Mouse (Mus musculus) kidney, adult 18-20 months (tissue): Measurements from ENCODE around the gene Hmgcll1.
"Not testable (repeated sequence)": the region's sequence is repeated elsewhere in the genome, so short reads cannot be mapped to it uniquely, and the experiment has no call there.

Source experiments
- DNase-seq: peaks from one replicate; pipeline ENCODE4 v3.0.0; 2021

Gene Hmgcll1

DNA sequence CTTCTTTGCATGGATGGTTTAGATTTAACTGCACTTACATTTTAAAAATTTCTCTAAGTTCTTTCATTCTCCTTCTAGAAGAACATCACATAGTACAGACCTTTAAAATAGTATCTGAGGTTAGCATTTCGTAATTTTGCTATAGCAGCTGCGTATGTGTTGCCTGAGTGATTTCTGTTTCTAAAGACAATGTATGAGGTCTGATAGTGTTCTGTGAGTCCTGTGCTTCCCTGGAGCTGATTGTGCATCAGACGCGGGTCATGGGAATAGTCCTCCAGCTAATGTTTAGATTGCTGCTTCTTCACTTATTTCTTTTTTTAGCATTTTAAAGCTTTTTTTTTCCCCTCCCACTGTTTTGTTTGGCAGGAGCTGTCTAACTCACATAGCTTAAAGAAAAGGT lies 46.8 kb downstream of the Hmgcll1 start:
- no peak for DNase-seq

DNA sequence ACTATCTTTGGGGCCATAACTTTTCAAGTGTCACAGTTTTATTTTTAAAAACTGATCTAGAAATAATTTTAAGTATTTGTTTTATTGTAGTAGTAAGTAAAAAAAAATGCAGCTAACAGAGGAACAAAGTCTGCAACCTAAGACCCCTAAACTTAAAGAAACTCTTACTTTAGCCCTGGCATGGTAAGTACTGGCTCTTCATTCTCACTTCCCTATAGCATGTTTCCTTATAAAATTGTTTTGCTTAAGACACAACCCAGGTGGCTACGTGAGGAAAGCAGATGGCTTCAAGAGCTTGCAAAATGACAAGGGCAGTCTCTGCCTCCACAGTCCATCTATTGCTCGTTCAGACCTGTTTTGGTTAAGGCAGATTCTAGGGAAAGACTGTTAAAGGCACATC lies 49.5 kb downstream of the Hmgcll1 start:
- DNase-seq, result no peak

DNA sequence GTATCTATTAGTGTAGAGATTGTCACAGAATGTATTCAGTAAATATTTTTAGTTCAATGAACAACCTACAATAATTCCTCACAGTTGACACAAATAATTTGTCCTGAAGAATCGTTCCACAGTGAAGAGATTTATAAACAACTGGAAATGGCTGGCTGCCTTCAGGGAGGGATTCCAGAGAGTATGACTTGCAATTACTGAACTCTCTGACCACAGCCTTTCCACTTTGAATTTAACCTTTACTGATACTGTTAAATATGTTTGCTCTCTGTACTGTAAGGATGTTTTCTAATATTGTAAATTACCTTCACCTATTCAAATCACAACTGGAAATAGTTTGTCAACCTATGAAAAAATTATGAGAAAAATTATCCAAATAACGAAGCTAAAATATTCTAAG lies 76.9 kb downstream of the Hmgcll1 start:
- DNase-seq, result no peak

GRCm38 (mm10) chr9:76097221-76097620 lies 82.6 kb downstream of the Hmgcll1 start:
- DNase-seq, result no peak

DNA sequence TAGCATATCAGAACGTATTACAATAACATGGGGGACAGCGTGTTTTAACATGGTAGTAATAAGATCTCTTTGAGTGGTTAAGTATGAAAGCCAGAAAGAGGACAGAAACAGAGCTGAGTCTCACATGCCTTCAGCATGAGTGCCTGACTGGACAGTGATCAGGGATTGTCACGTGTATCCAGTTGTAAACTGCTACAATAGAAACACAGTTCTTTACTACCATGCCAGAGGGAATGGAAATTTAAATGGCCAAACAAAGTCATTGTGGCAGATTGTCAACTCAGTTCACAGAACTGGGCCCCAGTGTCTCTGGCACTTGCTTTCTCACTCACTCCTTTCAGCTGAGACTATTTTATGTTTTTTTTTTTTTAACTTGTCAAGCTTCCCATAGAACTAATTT lies 85.3 kb downstream of the Hmgcll1 start:
- DNase-seq, result no peak

- not testable (repeated sequence) for DNase-seq
Observed at GRCm38 (mm10) chr9:76104416-76104815, 89.8 kb downstream of the Hmgcll1 start.

GRCm38 (mm10) chr9:76104846-76105245 lies 90.2 kb downstream of the Hmgcll1 start:
- no peak for DNase-seq

GRCm38 (mm10) chr9:76122888-76123287 lies 108.2 kb downstream of the Hmgcll1 start:
- peak; percentile 72 for DNase-seq

DNA sequence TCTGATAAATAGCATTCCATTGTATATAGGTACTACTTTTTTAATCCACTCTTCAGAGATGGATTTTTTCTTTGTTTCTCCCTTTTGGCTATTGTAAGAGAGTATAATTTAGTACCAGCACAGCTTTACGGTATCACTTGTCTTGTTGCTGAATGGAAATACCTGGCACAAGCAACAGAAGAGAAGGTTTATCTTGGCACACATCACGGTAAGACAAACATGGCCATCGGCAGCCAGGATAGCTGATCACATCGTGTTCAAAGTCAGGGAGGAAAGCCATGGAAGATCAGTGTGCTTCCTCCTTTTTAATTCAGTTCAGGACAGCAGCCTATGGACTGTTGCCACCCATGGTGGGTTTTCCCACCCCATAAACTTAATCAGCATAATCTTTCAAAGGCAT lies 109.6 kb downstream of the Hmgcll1 start:
- DNase-seq, result no peak

DNA sequence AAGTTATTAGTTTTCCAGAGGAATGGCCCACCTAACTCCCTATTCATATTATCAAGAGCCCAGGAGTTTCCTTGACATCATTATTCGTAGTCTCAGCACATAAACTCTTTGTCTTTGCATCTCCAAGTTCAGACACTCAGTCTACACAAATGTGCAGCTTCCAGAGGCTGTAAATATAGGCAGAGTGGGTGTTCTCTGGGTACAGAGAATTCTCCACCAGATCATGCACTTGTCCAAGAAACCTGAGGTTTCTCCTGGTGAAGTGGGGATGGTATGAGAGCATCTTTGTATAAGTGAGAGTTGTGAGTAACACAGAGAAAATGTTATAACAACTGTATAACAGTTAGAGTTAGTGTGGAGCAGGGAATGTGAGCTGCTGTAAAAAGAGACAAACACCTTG lies 114.7 kb downstream of the Hmgcll1 start:
- no peak for DNase-seq

GRCm38 (mm10) chr9:76134042-76134441 lies 119.4 kb downstream of the Hmgcll1 start:
- DNase-seq, result no peak

- DNase-seq, result no peak
Observed at GRCm38 (mm10) chr9:76138378-76139109, 123.9 kb downstream of the Hmgcll1 start.

- DNase-seq, result no peak
Observed at GRCm38 (mm10) chr9:76145593-76145992, 130.9 kb downstream of the Hmgcll1 start.

DNA sequence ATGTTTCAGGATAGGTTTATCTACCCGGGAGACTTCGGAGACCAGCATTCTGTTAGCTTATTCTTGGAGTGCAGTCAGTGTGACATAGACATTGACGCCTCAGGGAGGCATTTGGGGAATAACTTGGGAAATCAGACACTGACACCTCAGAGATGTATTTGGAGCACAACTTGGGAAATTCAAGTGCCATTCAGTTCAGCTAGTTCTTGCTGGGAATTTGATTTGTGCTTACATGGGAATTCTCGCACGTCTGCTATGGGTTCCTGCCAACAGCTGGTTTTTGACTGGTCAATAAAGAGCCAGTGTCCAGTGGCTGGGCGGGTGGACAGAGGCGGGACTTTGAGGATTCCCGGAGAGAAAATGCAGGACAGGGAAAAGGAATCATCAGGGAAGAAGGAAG lies 147.8 kb downstream of the Hmgcll1 start:
- no peak for DNase-seq

GRCm38 (mm10) chr9:76168355-76168754 lies 153.7 kb downstream of the Hmgcll1 start:
- DNase-seq, result no peak

GRCm38 (mm10) chr9:76172686-76173295 lies 158.1 kb downstream of the Hmgcll1 start:
- DNase-seq, result no peak

- DNase-seq, result no peak
Observed at GRCm38 (mm10) chr9:76179221-76179620, 164.6 kb downstream of the Hmgcll1 start.
